Mouse (Mus musculus) embryo, embryonic 10 days (tissue): ENCODE measurements around the gene Nedd1.

Source experiments
- DNase-seq: peaks from one replicate; pipeline ENCODE4 v3.0.0-alpha.2; 2015; ENCODE audit warnings: low spot score

Nedd1 gene

GRCm38 (mm10) chr10:92721771-92722619 lies at the start of gene Nedd1:
Gene Nedd1, minus strand, starts transcription at chr10:92722420.
- peak; percentile 95 for DNase-seq

DNA sequence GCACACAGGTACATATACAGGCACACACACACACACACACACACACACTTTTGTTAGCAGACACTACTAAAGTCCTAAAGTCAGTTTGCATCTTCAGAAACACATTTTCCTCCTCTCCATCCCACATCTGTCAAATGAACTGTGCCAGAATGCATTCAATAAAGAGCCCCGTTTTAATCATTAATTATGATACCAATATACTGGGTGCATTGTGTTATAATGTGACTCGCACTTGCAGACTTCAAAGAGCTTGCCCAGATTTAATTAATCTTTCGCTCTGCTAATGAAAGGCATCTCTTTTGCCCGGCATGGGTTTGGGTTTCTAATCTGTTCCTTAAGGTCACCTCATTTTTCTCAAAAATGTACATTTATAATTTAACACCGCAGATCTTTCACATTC lies 32.1 kb upstream of the Nedd1 start:
- DNase-seq = no peak

GRCm38 (mm10) chr10:92730339-92730738 lies 8.1 kb upstream of the Nedd1 start:
- no peak for DNase-seq

- no peak for DNase-seq
Measured at GRCm38 (mm10) chr10:92728723-92729122, 6.5 kb upstream of the Nedd1 start.

- no peak for DNase-seq
Measured at GRCm38 (mm10) chr10:92722620-92722988, 384 bp upstream of the Nedd1 start.

GRCm38 (mm10) chr10:92699032-92699431 lies 23.2 kb downstream of the Nedd1 start:
- peak; percentile 12 for DNase-seq

- no peak for DNase-seq
Measured at GRCm38 (mm10) chr10:92675056-92675455, 47.2 kb downstream of the Nedd1 start.

DNA sequence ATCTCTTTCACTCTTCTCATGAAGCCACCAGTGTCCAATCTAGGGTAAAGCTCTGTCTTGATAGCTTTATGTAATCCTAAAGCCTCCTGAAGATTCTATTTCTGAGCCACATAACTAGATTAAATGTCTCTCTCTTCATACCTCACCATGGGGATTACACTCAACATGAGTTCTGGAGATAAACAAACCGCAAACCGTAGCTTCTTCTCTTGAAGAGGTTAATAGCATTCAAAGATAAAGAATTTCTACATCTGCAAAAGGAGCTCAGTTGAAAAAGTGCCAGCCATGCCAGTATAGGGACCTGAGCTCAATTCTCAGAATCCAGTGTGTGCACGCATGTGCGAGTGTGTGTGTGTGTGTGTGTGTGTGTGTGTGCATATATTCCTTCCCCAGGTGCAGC lies 50.3 kb downstream of the Nedd1 start:
- DNase-seq = no peak

GRCm38 (mm10) chr10:92665287-92665686 lies 56.9 kb downstream of the Nedd1 start:
- DNase-seq = no peak

- DNase-seq = no peak
Measured at GRCm38 (mm10) chr10:92653266-92653665, 69.0 kb downstream of the Nedd1 start.

GRCm38 (mm10) chr10:92652399-92652920 lies 69.8 kb downstream of the Nedd1 start:
- DNase-seq = no peak

GRCm38 (mm10) chr10:92651266-92651665 lies 71.0 kb downstream of the Nedd1 start:
- DNase-seq = no peak

GRCm38 (mm10) chr10:92649096-92649495 lies 73.1 kb downstream of the Nedd1 start:
- DNase-seq = peak; percentile 24

- no peak for DNase-seq
Measured at GRCm38 (mm10) chr10:92647691-92648090, 74.5 kb downstream of the Nedd1 start.

DNA sequence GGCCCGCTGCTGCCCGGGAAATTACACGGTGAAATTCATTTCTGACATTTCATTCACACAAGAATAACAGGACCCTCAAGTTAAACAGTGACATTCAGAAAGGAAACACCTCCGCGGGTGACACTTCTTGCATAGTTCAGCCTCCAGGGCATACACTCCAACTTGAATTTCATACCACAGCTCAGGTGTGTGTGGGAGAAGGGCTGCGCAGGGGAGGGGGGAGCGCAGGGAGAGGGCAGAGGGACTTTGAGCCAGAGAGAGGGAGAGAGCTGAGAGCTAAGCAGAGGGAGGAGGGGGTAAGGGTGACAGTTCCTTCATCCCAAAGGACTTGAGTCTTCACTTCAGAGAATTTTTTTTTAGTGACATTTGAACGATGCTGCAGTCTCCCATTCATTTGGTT lies 78.2 kb downstream of the Nedd1 start:
- no peak for DNase-seq

- no peak for DNase-seq
Measured at GRCm38 (mm10) chr10:92641032-92641431, 81.2 kb downstream of the Nedd1 start.
